Mouse (Mus musculus) left cerebral cortex, adult 18-20 months (tissue): ENCODE measurements around the gene Trim37. TPM values are rescaled to one million over a fixed set of nuclear protein-coding genes. Genes with fewer than 3 reads are reported as not detected.
"Not testable (repeated sequence)": the region's sequence is repeated elsewhere in the genome, so short reads cannot be mapped to it uniquely, and the experiment has no call there.

Experiments used
- DNase-seq, 2 experiments: peaks; one replicate each; pipeline ENCODE4 v3.0.0; 2021 to 2022; ENCODE audit warnings: low spot score in 2 of 2, mixed read lengths in 1 of 2
- total RNA-seq, 2 experiments: library from RNA; stranded (reverse); gene quantifications; 2 replicates each; pipeline ENCODE4 v1.2.3; 2021

Trim37 gene
- total RNA-seq, 2 experiments from 2014 or later, result 227 to 232 TPM

GRCm38 (mm10) chr11:87222686-87223085, 95.8 kb downstream of the Trim37 start:
- no peak for DNase-seq

GRCm38 (mm10) chr11:87227056-87227455, 100.2 kb downstream of the Trim37 start:
- DNase-seq, result no peak

- DNase-seq, result no peak
Observed at GRCm38 (mm10) chr11:87233377-87233776, 106.5 kb downstream of the Trim37 start.

GRCm38 (mm10) chr11:87234743-87235485, 108.0 kb downstream of the Trim37 start:
- peak; percentile 23 to 40 for DNase-seq

- DNase-seq, result no peak
Observed at GRCm38 (mm10) chr11:87235486-87235872, 108.6 kb downstream of the Trim37 start.

GRCm38 (mm10) chr11:87238891-87239530, 112.1 kb downstream of the Trim37 start:
- DNase-seq, result peak in 1 of 2 experiments; percentile 51

GRCm38 (mm10) chr11:87240141-87240832, 113.4 kb downstream of the Trim37 start:
- DNase-seq, result no peak

- DNase-seq, result no peak
Observed at GRCm38 (mm10) chr11:87240833-87241215, 113.9 kb downstream of the Trim37 start.

GRCm38 (mm10) chr11:87241256-87241655, 114.4 kb downstream of the Trim37 start:
- DNase-seq, result peak; percentile 28 to 35

- DNase-seq, result no peak
Observed at GRCm38 (mm10) chr11:87245171-87245840, 118.4 kb downstream of the Trim37 start.

- no peak for DNase-seq
Observed at GRCm38 (mm10) chr11:87246107-87246651, 119.3 kb downstream of the Trim37 start.

- no peak for DNase-seq
Observed at GRCm38 (mm10) chr11:87246724-87247493, 120.0 kb downstream of the Trim37 start.

- no peak for DNase-seq
Observed at GRCm38 (mm10) chr11:87247494-87247866, 120.6 kb downstream of the Trim37 start.

GRCm38 (mm10) chr11:87250132-87250531, 123.3 kb downstream of the Trim37 start:
- DNase-seq, result no peak

- no peak for DNase-seq
Observed at GRCm38 (mm10) chr11:87253294-87253693, 126.4 kb downstream of the Trim37 start.

- no peak for DNase-seq
Observed at GRCm38 (mm10) chr11:87254149-87254548, 127.3 kb downstream of the Trim37 start.

GRCm38 (mm10) chr11:87257282-87257681, 130.4 kb downstream of the Trim37 start:
- DNase-seq, result no peak

- no peak for DNase-seq
Observed at GRCm38 (mm10) chr11:87259792-87260191, 132.9 kb downstream of the Trim37 start.

- not testable (repeated sequence) for DNase-seq
Observed at GRCm38 (mm10) chr11:87261705-87262104, 134.8 kb downstream of the Trim37 start.

- no peak for DNase-seq
Observed at GRCm38 (mm10) chr11:87263946-87264345, 137.1 kb downstream of the Trim37 start.
